Mouse (Mus musculus) lung, adult 2 months (tissue): ENCODE measurements around the gene Sh2b1.

ENCODE experiments used
- CTCF ChIP-seq: fragments of 200-500 bp; IDR thresholded peaks from 2 replicates; pipeline ENCODE4 v1.5.1; 2011; ENCODE audit warnings: mild to moderate bottlenecking, low read length, control low read depth; ENCODE audit not compliant: insufficient read depth
- POLR2A ChIP-seq: fragments of 200-500 bp; IDR thresholded peaks from 2 replicates; pipeline ENCODE4 v1.6.1; 2011; ENCODE audit warnings: low read depth, mild to moderate bottlenecking, control low read depth, low read length, borderline replicate concordance; ENCODE audit errors: extremely low read depth

- no peak for TF ChIP-seq POLR2A
- TF ChIP-seq CTCF = no peak
Measured at GRCm38 (mm10) chr7:126429503-126429898, 45.7 kb downstream of the Sh2b1 start.
